Mouse (Mus musculus): ENCODE data around the gene Nckap5. TPM values are rescaled to one million over a fixed set of nuclear protein-coding genes. Genes with fewer than 3 reads are reported as not detected.

Gene Nckap5
- 7.5 and 8.8 TPM in 2 replicates for polyA plus RNA-seq (2015; fragmentation: Nextera tagmentation; extraction: Ambion mirVana)

- H3K9me3 ChIP-seq (replicated peaks) = no peaks in the 10 kb centered on the region
- peaks cover 13% of the 10 kb centered on the region for H3K4me1 ChIP-seq (replicated peaks)
- peak within 1 kb of the TSS; percentile 81 for H3K27ac ChIP-seq
- peak within 1 kb of the TSS; percentile 76 for H3K4me2 ChIP-seq
- no peaks in the 10 kb centered on the region for H3K36me3 ChIP-seq
- peak within 1 kb of the TSS; percentile 49 for H3K4me3 ChIP-seq
- ATAC-seq (replicated peaks; ENCODE audit: insufficient number of reproducible peaks, insufficient read depth, low FRiP score, low read depth) = peak; percentile 77
- H3K9ac ChIP-seq = peak within 1 kb of the TSS; percentile 16
- 3% methylated on average over 35 of the region's 35 CpGs for WGBS
- H3K27me3 ChIP-seq = no peaks in the 10 kb centered on the region
Observed at GRCm38 (mm10) chr1:126830031-126830927, at the start of gene Nckap5. TSS of gene Nckap5 (minus strand) at chr1:126830799.

DNA sequence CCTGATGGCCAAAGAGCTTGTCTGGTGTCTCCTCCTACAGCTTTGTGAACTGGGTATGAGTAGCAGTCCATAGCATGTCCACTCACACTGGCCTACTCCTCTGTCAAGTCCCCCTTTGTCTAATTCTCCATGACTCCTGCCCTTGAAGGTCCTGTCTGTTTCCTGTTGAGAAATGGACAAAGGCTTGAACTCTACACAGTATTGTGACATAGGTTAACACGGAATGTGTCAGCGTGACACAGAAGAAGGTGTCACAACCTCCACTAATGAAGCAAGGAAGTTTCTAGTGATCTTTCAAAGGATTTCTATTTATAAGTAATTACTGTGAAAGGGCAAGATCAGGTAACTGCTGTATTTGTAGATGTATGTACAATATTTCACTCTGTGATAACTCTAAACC is 46.9 kb upstream of the Nckap5 start:
- WGBS = 89% methylated on average over 2 of the region's 2 CpGs
- Histone ChIP-seq H3K4me2 (no peak overlapping the region), H3K36me3 (no peaks in the 10 kb centered on the region), H3K27me3 (no peaks in the 10 kb centered on the region), H3K9me3 (replicated peaks) (no peaks in the 10 kb centered on the region), H3K4me1 (replicated peaks) (no peaks in the 10 kb centered on the region), H3K4me3 (no peak overlapping the region), H3K27ac (no peak overlapping the region), H3K9ac (no peak overlapping the region)
- no peak for ATAC-seq (replicated peaks; ENCODE audit: insufficient number of reproducible peaks, insufficient read depth, low FRiP score, low read depth)

- Histone ChIP-seq H3K4me2 (no peak overlapping the region), H3K27me3 (no peaks in the 10 kb centered on the region), H3K27ac (no peak overlapping the region), H3K9me3 (replicated peaks) (no peaks in the 10 kb centered on the region), H3K36me3 (no peaks in the 10 kb centered on the region), H3K4me1 (replicated peaks) (no peaks in the 10 kb centered on the region), H3K9ac (no peak overlapping the region), H3K4me3 (no peak overlapping the region)
- 78% methylated on average over 9 of the region's 9 CpGs for WGBS
- no peak for ATAC-seq (replicated peaks; ENCODE audit: insufficient number of reproducible peaks, insufficient read depth, low FRiP score, low read depth)
Observed at GRCm38 (mm10) chr1:126868372-126868771, 37.8 kb upstream of the Nckap5 start.

GRCm38 (mm10) chr1:126867912-126868311 is 37.3 kb upstream of the Nckap5 start:
- no peak overlapping the region for H3K4me2 ChIP-seq
- H3K36me3 ChIP-seq = no peaks in the 10 kb centered on the region
- no peak for ATAC-seq (replicated peaks; ENCODE audit: insufficient number of reproducible peaks, insufficient read depth, low FRiP score, low read depth)
- H3K27ac ChIP-seq = no peak overlapping the region
- WGBS = 84% methylated on average over 5 of the region's 5 CpGs
- no peaks in the 10 kb centered on the region for H3K4me1 ChIP-seq (replicated peaks)
- H3K9me3 ChIP-seq (replicated peaks) = no peaks in the 10 kb centered on the region
- no peaks in the 10 kb centered on the region for H3K27me3 ChIP-seq
- H3K9ac ChIP-seq = no peak overlapping the region
- no peak overlapping the region for H3K4me3 ChIP-seq

GRCm38 (mm10) chr1:126865591-126866086 is 35.0 kb upstream of the Nckap5 start:
- 62% methylated on average over 7 of the region's 7 CpGs for WGBS
- Histone ChIP-seq H3K4me2 (no peak overlapping the region), H3K4me1 (replicated peaks) (no peaks in the 10 kb centered on the region), H3K27ac (no peak overlapping the region), H3K9ac (no peak overlapping the region), H3K4me3 (no peak overlapping the region), H3K9me3 (replicated peaks) (no peaks in the 10 kb centered on the region), H3K36me3 (no peaks in the 10 kb centered on the region), H3K27me3 (no peaks in the 10 kb centered on the region)
- ATAC-seq (replicated peaks; ENCODE audit: insufficient number of reproducible peaks, insufficient read depth, low FRiP score, low read depth) = no peak

DNA sequence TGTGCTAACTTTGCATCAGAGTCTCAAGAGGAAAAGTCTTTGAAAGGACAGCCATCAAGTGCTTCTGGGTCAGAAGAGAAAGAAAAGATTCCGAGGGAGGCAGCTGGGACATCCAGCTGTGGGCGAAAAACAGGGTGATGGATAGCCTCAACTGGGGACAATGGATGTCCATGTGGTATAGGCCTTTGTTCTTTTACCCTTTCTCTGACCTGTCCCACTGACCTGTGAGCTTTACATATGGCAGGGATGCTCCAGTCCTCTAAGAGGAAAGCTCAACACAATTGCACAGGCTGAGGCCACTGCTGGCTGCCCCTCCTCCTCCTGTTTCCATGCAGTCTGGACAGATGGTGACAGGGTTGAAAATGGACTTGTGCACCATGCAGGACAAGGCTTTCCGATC is 31.2 kb upstream of the Nckap5 start:
- ATAC-seq (replicated peaks; ENCODE audit: insufficient number of reproducible peaks, insufficient read depth, low FRiP score, low read depth) = no peak
- H3K27me3 ChIP-seq = no peaks in the 10 kb centered on the region
- H3K4me3 ChIP-seq = no peak overlapping the region
- no peaks in the 10 kb centered on the region for H3K9me3 ChIP-seq (replicated peaks)
- H3K27ac ChIP-seq = no peak overlapping the region
- no peak overlapping the region for H3K9ac ChIP-seq
- H3K36me3 ChIP-seq = no peaks in the 10 kb centered on the region
- H3K4me1 ChIP-seq (replicated peaks) = peaks cover 7% of the 10 kb centered on the region
- no peak overlapping the region for H3K4me2 ChIP-seq
- WGBS = 66% methylated on average over 3 of the region's 3 CpGs

DNA sequence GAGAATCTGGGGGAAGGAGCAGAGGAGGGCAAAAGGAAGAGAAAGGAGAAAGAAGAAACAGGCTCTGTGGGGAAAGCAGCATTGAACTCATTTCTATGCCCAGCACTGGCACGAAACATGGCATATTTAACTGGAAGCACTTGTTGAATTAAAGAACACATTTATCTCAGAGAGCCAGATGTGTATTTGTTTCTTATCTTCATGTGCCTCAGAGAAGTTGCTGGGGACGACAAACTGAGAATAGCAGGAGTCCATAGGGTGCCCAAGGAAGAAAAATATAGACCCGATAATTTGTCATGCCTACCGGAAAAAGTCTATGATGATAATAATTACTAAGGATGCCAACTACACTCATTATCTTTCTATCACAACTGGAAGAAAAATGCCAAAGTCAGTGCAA is 29.9 kb upstream of the Nckap5 start:
- H3K4me2 ChIP-seq = no peak overlapping the region
- peaks cover 7% of the 10 kb centered on the region for H3K4me1 ChIP-seq (replicated peaks)
- WGBS = 75% methylated on average over 4 of the region's 4 CpGs
- H3K9ac ChIP-seq = no peak overlapping the region
- no peak for ATAC-seq (replicated peaks; ENCODE audit: insufficient number of reproducible peaks, insufficient read depth, low FRiP score, low read depth)
- H3K36me3 ChIP-seq = no peaks in the 10 kb centered on the region
- H3K27ac ChIP-seq = no peak overlapping the region
- H3K9me3 ChIP-seq (replicated peaks) = no peaks in the 10 kb centered on the region
- no peaks in the 10 kb centered on the region for H3K27me3 ChIP-seq
- no peak overlapping the region for H3K4me3 ChIP-seq

- no peaks in the 10 kb centered on the region for H3K27me3 ChIP-seq
- no peaks in the 10 kb centered on the region for H3K9me3 ChIP-seq (replicated peaks)
- H3K27ac ChIP-seq = no peak overlapping the region
- H3K36me3 ChIP-seq = no peaks in the 10 kb centered on the region
- no peak overlapping the region for H3K4me3 ChIP-seq
- H3K9ac ChIP-seq = no peak overlapping the region
- WGBS = 48% methylated on average over 6 of the region's 6 CpGs
- ATAC-seq (replicated peaks; ENCODE audit: insufficient number of reproducible peaks, insufficient read depth, low FRiP score, low read depth) = no peak
- H3K4me2 ChIP-seq = no peak overlapping the region
- H3K4me1 ChIP-seq (replicated peaks) = no peaks in the 10 kb centered on the region
Observed at GRCm38 (mm10) chr1:126849481-126849880, 18.9 kb upstream of the Nckap5 start.

DNA sequence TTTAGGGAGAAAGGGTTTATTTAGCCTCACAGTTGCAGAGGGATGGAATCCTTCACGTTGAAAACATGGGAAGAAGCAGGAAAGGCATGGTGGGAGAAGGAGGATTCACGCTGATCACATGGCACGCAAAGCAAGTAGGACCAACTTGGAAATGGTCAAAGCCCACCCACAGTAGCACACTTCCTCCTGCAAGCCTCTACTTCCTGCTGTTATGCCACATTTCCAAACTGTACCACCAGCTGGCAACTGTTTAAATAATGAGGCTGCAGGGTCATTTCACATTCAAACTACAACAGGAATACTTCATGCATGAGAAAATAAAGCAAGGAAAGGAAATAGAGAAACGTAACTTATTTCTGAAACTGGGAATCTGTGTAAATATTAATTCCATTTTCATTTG is 15.7 kb upstream of the Nckap5 start:
- H3K36me3 ChIP-seq = no peaks in the 10 kb centered on the region
- no peak overlapping the region for H3K4me3 ChIP-seq
- WGBS = 68% methylated on average over 4 of the region's 4 CpGs
- no peak overlapping the region for H3K27ac ChIP-seq
- H3K4me2 ChIP-seq = no peak overlapping the region
- H3K4me1 ChIP-seq (replicated peaks) = no peaks in the 10 kb centered on the region
- H3K9ac ChIP-seq = no peak overlapping the region
- no peaks in the 10 kb centered on the region for H3K27me3 ChIP-seq
- ATAC-seq (replicated peaks; ENCODE audit: insufficient number of reproducible peaks, insufficient read depth, low FRiP score, low read depth) = no peak
- no peaks in the 10 kb centered on the region; the same call in 1 of the 2 replicates for H3K9me3 ChIP-seq (replicated peaks)

- Histone ChIP-seq H3K27ac (no peak overlapping the region), H3K9me3 (replicated peaks) (no peaks in the 10 kb centered on the region), H3K4me1 (replicated peaks) (peaks cover 13% of the 10 kb centered on the region), H3K36me3 (no peaks in the 10 kb centered on the region), H3K4me3 (no peak overlapping the region), H3K27me3 (no peaks in the 10 kb centered on the region), H3K9ac (no peak overlapping the region), H3K4me2 (no peak overlapping the region)
- 56% methylated on average over 1 of the region's 1 CpGs for WGBS
- ATAC-seq (replicated peaks; ENCODE audit: insufficient number of reproducible peaks, insufficient read depth, low FRiP score, low read depth) = no peak
Observed at GRCm38 (mm10) chr1:126832885-126833284, 2.3 kb upstream of the Nckap5 start.

GRCm38 (mm10) chr1:126829031-126829430 is 1.6 kb downstream of the Nckap5 start:
- no peaks in the 10 kb centered on the region for H3K27me3 ChIP-seq
- no peak for ATAC-seq (replicated peaks; ENCODE audit: insufficient number of reproducible peaks, insufficient read depth, low FRiP score, low read depth)
- H3K4me1 ChIP-seq (replicated peaks) = peaks cover 19% of the 10 kb centered on the region
- WGBS = 65% methylated on average over 9 of the region's 9 CpGs
- H3K9ac ChIP-seq = peak overlapping the region; percentile 19; the same call in 1 of the 2 replicates
- H3K27ac ChIP-seq = no peak overlapping the region
- no peaks in the 10 kb centered on the region for H3K9me3 ChIP-seq (replicated peaks)
- peak overlapping the region; percentile 26 for H3K4me3 ChIP-seq
- no peaks in the 10 kb centered on the region for H3K36me3 ChIP-seq
- peak overlapping the region; percentile 50 for H3K4me2 ChIP-seq

- H3K27ac ChIP-seq = no peak overlapping the region
- H3K36me3 ChIP-seq = no peaks in the 10 kb centered on the region
- no peaks in the 10 kb centered on the region for H3K27me3 ChIP-seq
- H3K9ac ChIP-seq = no peak overlapping the region
- no peak overlapping the region for H3K4me3 ChIP-seq
- H3K9me3 ChIP-seq (replicated peaks) = no peaks in the 10 kb centered on the region
- no peak overlapping the region for H3K4me2 ChIP-seq
- ATAC-seq (replicated peaks; ENCODE audit: insufficient number of reproducible peaks, insufficient read depth, low FRiP score, low read depth) = no peak
- 32% methylated on average over 3 of the region's 3 CpGs for WGBS
- H3K4me1 ChIP-seq (replicated peaks) = peaks cover 13% of the 10 kb centered on the region
Observed at GRCm38 (mm10) chr1:126824841-126825240, 5.8 kb downstream of the Nckap5 start.

All from heart, embryonic 15.5 days (tissue).